Mouse (Mus musculus) ES-E14 (cell line): ENCODE measurements around the gene Slx4ip. TPM values are rescaled to one million over a fixed set of nuclear protein-coding genes. Genes with fewer than 3 reads are reported as not detected.

Experiments used
- DNase-seq: peaks from one replicate; pipeline ENCODE4 v3.0.0-alpha.2; 2013; ENCODE audit warnings: low read depth, low spot score
- H3K27ac ChIP-seq: 2 replicates; pipeline ENCODE4 v1.5.1; 2012; ENCODE audit warnings: low read depth, mild to moderate bottlenecking, low read length, moderate library complexity, mixed read lengths; ENCODE audit not compliant: poor library complexity, insufficient read depth, severe bottlenecking
- H3K36me3 ChIP-seq: 2 replicates; pipeline ENCODE4 v1.6.1; 2012; ENCODE audit warnings: mild to moderate bottlenecking, low read length, moderate library complexity, mixed read lengths; ENCODE audit not compliant: control insufficient read depth, poor library complexity, insufficient read depth, severe bottlenecking
- H3K4me1 ChIP-seq, 2 experiments: fragments of 150-350 bp in 1 of 2; sonication (generic) in 1 of 2; 2 replicates each; pipeline ENCODE4 v1.6.1; 2012; ENCODE audit warnings: low read length in 2 of 2, mild to moderate bottlenecking in 1 of 2, mixed read lengths in 1 of 2; ENCODE audit not compliant: control insufficient read depth in 2 of 2, insufficient read depth in 2 of 2, poor library complexity in 1 of 2
- H3K4me3 ChIP-seq, 2 experiments: fragments of 150-350 bp in 1 of 2; sonication (generic) in 1 of 2; 2 replicates each; pipeline ENCODE4 v1.5.1; 2012; ENCODE audit warnings: low read length in 2 of 2, low read depth in 1 of 2, mild to moderate bottlenecking in 1 of 2, mixed read lengths in 1 of 2; ENCODE audit not compliant: insufficient read depth in 1 of 2, poor library complexity in 1 of 2, severe bottlenecking in 1 of 2
- H3K9ac ChIP-seq: 2 replicates; pipeline ENCODE4 v1.6.1; 2012; ENCODE audit warnings: low read depth, mild to moderate bottlenecking, low read length, mixed read lengths; ENCODE audit not compliant: poor library complexity, insufficient read depth, severe bottlenecking
- H3K9me3 ChIP-seq: fragments of 150-350 bp; sonication (generic); 2 replicates; pipeline ENCODE4 v1.6.1; 2012; ENCODE audit warnings: low read depth, mild to moderate bottlenecking, low read length; ENCODE audit not compliant: control insufficient read depth, insufficient read depth
- CHD2 ChIP-seq: IDR thresholded peaks from 2 replicates; pipeline ENCODE4 v1.6.1; 2014; ENCODE audit warnings: mild to moderate bottlenecking, low read depth, low read length, inconsistent platforms
- HCFC1 ChIP-seq: IDR thresholded peaks from 2 replicates; pipeline ENCODE4 v1.6.1; 2012; ENCODE audit warnings: low read length, inconsistent platforms, borderline replicate concordance; ENCODE audit not compliant: insufficient read depth
- MAFK ChIP-seq: IDR thresholded peaks from 2 replicates; pipeline ENCODE4 v1.6.1; 2014; ENCODE audit warnings: mild to moderate bottlenecking, low read depth, low read length, inconsistent platforms; ENCODE audit not compliant: insufficient read depth
- ZC3H11A ChIP-seq: IDR thresholded peaks from 2 replicates; pipeline ENCODE4 v1.6.1; 2012; ENCODE audit warnings: low read depth, mild to moderate bottlenecking, inconsistent platforms, low read length, borderline replicate concordance
- ZNF384 ChIP-seq: IDR thresholded peaks from 2 replicates; pipeline ENCODE4 v1.6.1; 2012; ENCODE audit warnings: low read depth, low read length, inconsistent platforms
- in situ Hi-C, 2 experiments: fragments of 600-800 bp; cut with MboI; formaldehyde crosslinking; loops; one replicate each; pipeline ENCODE4 v1.15.1; 2025; ENCODE audit warnings: low sequenced_read_pairs in 2 of 2, inconsistent platforms in 1 of 2; ENCODE audit not compliant: unreplicated experiment in 2 of 2
- total RNA-seq: library from RNA; depleted of rRNA; stranded (reverse); fragments of 300-350 nt; gene quantifications from 2 replicates; pipeline ENCODE4 v1.2.3, GENCODE M21; 2012

Slx4ip gene
- total RNA-seq, 1 experiment: 8.1 TPM

GRCm38 (mm10) chr2:137082896-137083620, 192.0 kb downstream of the Slx4ip start:
- TF ChIP-seq MAFK (no peak), ZC3H11A (no peak), HCFC1 (no peak), CHD2 (no peak), ZNF384 (no peak)
- DNase-seq: no peak
- Histone ChIP-seq H3K4me1 (peaks cover 0 to 1% of the 10 kb centered on the region in 2 experiments; a peak in 1 of 4 replicates), H3K36me3 (peaks cover 21% of the 10 kb centered on the region), H3K9me3 (no peaks in the 10 kb centered on the region), H3K27ac (no peak overlapping the region), H3K4me3 (no peak overlapping the region), H3K9ac (no peak overlapping the region)
- in situ Hi-C loops: no loop called here

- no peak overlapping the region for H3K4me3 ChIP-seq
- no peak for DNase-seq
- no peak overlapping the region for H3K9ac ChIP-seq
- H3K27ac ChIP-seq: no peak overlapping the region
- peaks cover 0 to 1% of the 10 kb centered on the region in 2 experiments; a peak in 1 of 4 replicates for H3K4me1 ChIP-seq
- TF ChIP-seq ZC3H11A: no peak
- in situ Hi-C loops: no loop called here
- H3K36me3 ChIP-seq: peaks cover 31% of the 10 kb centered on the region
- no peaks in the 10 kb centered on the region for H3K9me3 ChIP-seq
Observed at GRCm38 (mm10) chr2:137085257-137085656, 194.2 kb downstream of the Slx4ip start.

- Histone ChIP-seq H3K27ac (no peak overlapping the region), H3K4me1 (no peaks in the 10 kb centered on the region), H3K36me3 (peaks cover 46% of the 10 kb centered on the region)
Observed at GRCm38 (mm10) chr2:137086621-137087395, 195.8 kb downstream of the Slx4ip start.

DNA sequence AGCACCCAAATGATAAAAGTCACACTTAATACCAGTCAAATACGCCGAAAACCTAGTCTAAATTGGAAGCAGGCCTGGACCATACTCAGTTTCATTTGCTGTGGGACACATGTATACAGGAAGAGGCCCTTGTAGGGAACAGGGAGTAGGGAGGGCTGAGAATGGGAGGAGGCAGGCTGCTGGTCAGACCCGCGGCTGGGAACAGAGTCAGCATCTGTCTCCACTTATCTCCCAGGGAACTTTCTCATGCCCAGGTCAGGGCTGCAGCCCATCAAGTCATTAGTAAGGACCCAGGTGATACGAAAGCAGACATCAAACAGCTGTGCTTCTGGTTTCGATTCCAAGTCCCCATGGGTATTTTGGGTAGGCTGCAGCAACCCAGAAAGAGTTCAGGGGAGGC, 196.7 kb downstream of the Slx4ip start:
- no peak for DNase-seq

More at GRCm38 (mm10) chr2:137086621-137087395, 195.8 kb downstream of the Slx4ip start:
- Histone ChIP-seq H3K4me3 (no peak overlapping the region), H3K9me3 (no peaks in the 10 kb centered on the region), H3K9ac (no peak overlapping the region)
- TF ChIP-seq HCFC1 (no peak), CHD2 (no peak), MAFK (no peak), ZC3H11A (no peak), ZNF384 (no peak)
- in situ Hi-C loops: no loop called here
- DNase-seq: no peak

More for the DNA sequence above, 196.7 kb downstream of the Slx4ip start:
- Histone ChIP-seq H3K4me1 (peaks cover 0 to 3% of the 10 kb centered on the region in 2 experiments; a peak in 1 of 4 replicates), H3K36me3 (peaks cover 46% of the 10 kb centered on the region), H3K9me3 (no peaks in the 10 kb centered on the region), H3K27ac (no peak overlapping the region), H3K9ac (no peak overlapping the region), H3K4me3 (no peak overlapping the region)
- in situ Hi-C loops: no loop called here
- TF ChIP-seq MAFK (no peak), CHD2 (no peak), ZC3H11A (no peak), HCFC1 (no peak), ZNF384 (no peak)
